In the genomic region with DNA sequence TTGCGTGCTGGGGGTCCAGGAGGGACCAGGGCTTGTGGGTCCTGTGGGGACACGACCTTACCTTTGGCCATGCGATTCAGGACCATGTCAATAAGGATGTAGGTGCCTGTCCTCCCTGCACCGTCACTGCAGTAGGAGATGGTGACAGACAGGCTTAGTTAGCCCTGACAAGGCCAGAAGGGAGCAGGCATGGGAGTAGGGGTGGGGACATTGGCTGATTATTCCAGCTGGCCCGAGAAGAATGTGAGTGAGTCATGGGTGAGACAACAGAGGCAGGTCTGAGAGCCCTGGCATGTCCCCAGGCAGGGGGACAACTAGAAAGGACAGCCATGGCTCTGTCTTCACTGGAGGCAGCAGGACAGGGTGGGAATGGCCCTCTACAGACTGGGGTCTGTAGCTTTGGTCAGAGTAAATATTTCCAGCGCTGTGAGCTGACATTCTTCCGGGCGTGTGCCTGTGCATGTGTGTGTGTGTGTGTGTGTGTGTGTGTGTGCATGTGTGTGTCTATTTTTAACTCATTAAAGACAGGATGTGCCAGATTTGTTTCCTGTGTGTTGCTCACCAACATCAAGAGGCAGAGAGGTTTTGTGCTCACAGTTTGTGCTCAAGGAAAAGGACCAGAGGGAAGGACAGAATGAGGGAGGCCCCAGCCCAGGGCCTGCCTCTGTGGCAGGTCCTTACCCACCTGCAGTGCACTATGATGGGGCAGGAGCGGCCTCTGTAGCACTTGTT, we compare ENCODE assay signal across 10 mouse cellular contexts. TPM values are rescaled to one million over a fixed set of nuclear protein-coding genes. Genes with fewer than 3 reads are reported as not detected.
DNase-seq lines count a peak whose midpoint lies in the region; ATAC-seq and TF ChIP-seq lines count a peak whose summit lies in the region.
"Had no signal": no experiment of that assay in that cellular context is flagged by ENCODE, and none has a peak within 500 bp of the region (broad histone marks: within the 10 kb centered on the region; RNA-seq: fewer than 3 reads in every experiment).

No protein-coding gene starts in this region.

- no peak for TF ChIP-seq CTCF in forebrain, postnatal 0 days (IDR thresholded peaks at IDR 0.05; ENCODE audit: low read depth)
- no peak for TF ChIP-seq CTCF in bone marrow macrophage, adult 2 months (IDR thresholded peaks at IDR 0.05; ENCODE audit: low read depth, low read length)
- no peak for TF ChIP-seq CTCF in lung, embryonic 14.5 days (IDR thresholded peaks at IDR 0.05; ENCODE audit: low read depth)

- H3K9ac ChIP-seq in forebrain, embryonic 13.5 days = peak overlapping the region; percentile 12; the same call in 1 of the 2 replicates
- H3K9ac ChIP-seq in forebrain, postnatal 0 days = no peak overlapping the region
- H3K9ac ChIP-seq in heart, embryonic 15.5 days = peak overlapping the region; percentile 41
- H3K9ac ChIP-seq in lung, embryonic 14.5 days = peak overlapping the region; percentile 34

- H3K27me3 ChIP-seq in forebrain, embryonic 13.5 days = no peaks in the 10 kb centered on the region
- no peaks in the 10 kb centered on the region for H3K27me3 ChIP-seq in forebrain, postnatal 0 days (ENCODE audit: insufficient read depth, low read length)
- no peaks in the 10 kb centered on the region; the same call in 1 of the 2 replicates for H3K27me3 ChIP-seq in heart, embryonic 15.5 days
- H3K27me3 ChIP-seq in lung, embryonic 14.5 days (ENCODE audit: insufficient read depth, low read length) = no peaks in the 10 kb centered on the region

- no peak overlapping the region for H3K27ac ChIP-seq in forebrain, embryonic 13.5 days
- no peak overlapping the region for H3K27ac ChIP-seq in forebrain, postnatal 0 days (ENCODE audit: low read depth, low read length)
- peak overlapping the region; percentile 9 for H3K27ac ChIP-seq in bone marrow macrophage, adult 2 months (ENCODE audit: insufficient read depth, low read depth, low read length)
- H3K27ac ChIP-seq in heart, embryonic 15.5 days = peak overlapping the region; percentile 94
- peak overlapping the region; percentile 32 for H3K27ac ChIP-seq in lung, embryonic 14.5 days (ENCODE audit: low read depth)

- peaks cover 11% of the 10 kb centered on the region for H3K36me3 ChIP-seq in forebrain, embryonic 13.5 days (ENCODE audit: poor library complexity, severe bottlenecking)
- H3K36me3 ChIP-seq in forebrain, postnatal 0 days (ENCODE audit: insufficient read depth) = peaks cover 7% of the 10 kb centered on the region; the same call in 1 of the 2 replicates
- H3K36me3 ChIP-seq in heart, embryonic 15.5 days = peaks cover 6% of the 10 kb centered on the region; the same call in 1 of the 2 replicates
- H3K36me3 ChIP-seq in lung, embryonic 14.5 days (ENCODE audit: insufficient read depth) = peaks cover 7% of the 10 kb centered on the region; the same call in 1 of the 2 replicates

- TF ChIP-seq POLR2A in bone marrow macrophage, adult 2 months (IDR thresholded peaks at IDR 0.05; ENCODE audit: borderline replicate concordance, low read depth, low read length) = no peak

- no peak for ATAC-seq in forebrain, embryonic 13.5 days
- no peak for ATAC-seq in forebrain, postnatal 0 days
- peak; percentile 80 for ATAC-seq in heart, embryonic 15.5 days (replicated peaks; ENCODE audit: insufficient number of reproducible peaks, insufficient read depth, low FRiP score, low read depth)
- peak; percentile 50; the same call in 1 of the 2 replicates for ATAC-seq in lung, embryonic 14.5 days (ENCODE audit: insufficient read depth)

- WGBS in forebrain, embryonic 13.5 days = 58% methylated on average over 9 of the region's 9 CpGs
- WGBS in forebrain, postnatal 0 days = 42% methylated on average over 9 of the region's 9 CpGs
- 32% methylated on average over 9 of the region's 9 CpGs for WGBS in heart, embryonic 15.5 days
- 32% methylated on average over 9 of the region's 9 CpGs for WGBS in lung, embryonic 14.5 days

- H3K4me1 ChIP-seq in forebrain, embryonic 13.5 days = peaks cover 23% of the 10 kb centered on the region
- no peaks in the 10 kb centered on the region for H3K4me1 ChIP-seq in forebrain, postnatal 0 days (ENCODE audit: insufficient read depth)
- H3K4me1 ChIP-seq in bone marrow macrophage, adult 2 months (ENCODE audit: control insufficient read depth, insufficient read depth, low read length) = peaks cover 15% of the 10 kb centered on the region
- peaks cover 37% of the 10 kb centered on the region for H3K4me1 ChIP-seq in heart, embryonic 15.5 days (replicated peaks)
- H3K4me1 ChIP-seq in lung, embryonic 14.5 days (ENCODE audit: insufficient read depth) = peaks cover 7% of the 10 kb centered on the region; the same call in 1 of the 2 replicates

- H3K4me3 ChIP-seq in forebrain, embryonic 13.5 days = no peak overlapping the region
- no peak overlapping the region for H3K4me3 ChIP-seq in forebrain, postnatal 0 days (ENCODE audit: low read depth, low read length)
- no peak overlapping the region for H3K4me3 ChIP-seq in bone marrow macrophage, adult 2 months (ENCODE audit: insufficient read depth, low read length)
- H3K4me3 ChIP-seq in heart, embryonic 15.5 days = no peak overlapping the region
- no peak overlapping the region for H3K4me3 ChIP-seq in lung, embryonic 14.5 days (ENCODE audit: low read depth, low read length)

- no peak overlapping the region for H3K4me2 ChIP-seq in forebrain, embryonic 13.5 days
- H3K4me2 ChIP-seq in forebrain, postnatal 0 days (ENCODE audit: low read depth) = no peak overlapping the region
- H3K4me2 ChIP-seq in heart, embryonic 15.5 days = 0 out of 2 replicates have a peak overlapping the region, but pooled peaks have one; percentile 22
- no peak overlapping the region for H3K4me2 ChIP-seq in lung, embryonic 14.5 days

- H3K9me3 ChIP-seq in forebrain, embryonic 13.5 days (replicated peaks) = no peaks in the 10 kb centered on the region
- H3K9me3 ChIP-seq in forebrain, postnatal 0 days (ENCODE audit: low read length) = no peaks in the 10 kb centered on the region
- no peaks in the 10 kb centered on the region for H3K9me3 ChIP-seq in heart, embryonic 15.5 days (replicated peaks)
- H3K9me3 ChIP-seq in lung, embryonic 14.5 days (ENCODE audit: low read depth, low read length) = no peaks in the 10 kb centered on the region

- DNase-seq in forebrain, postnatal 0 days = no peak
- DNase-seq in 3T3-L1 (ENCODE audit: low read depth, low spot score) = peak; percentile 92
- DNase-seq in lung, embryonic 14.5 days = peak; percentile 45
- DNase-seq in retina, embryonic 14.5 days (ENCODE audit: low spot score) = no peak
- no peak for DNase-seq in testis, postnatal 10 days (ENCODE audit: low spot score)

RNA-seq across cellular contexts. Expression of gene Dnajb2, which starts 12.0 kb away (rescaled TPM):
- 40.0 and 41.7 TPM in 2 replicates for polyA plus RNA-seq in forebrain, embryonic 13.5 days (2015; fragmentation: Nextera tagmentation; extraction: Ambion mirVana)
- total RNA-seq in forebrain, postnatal 0 days (2014; rRNA removed) = 32.2 and 39.7 TPM in 2 replicates
- polyA plus RNA-seq in forebrain, postnatal 0 days (2015; fragmentation: Nextera tagmentation; extraction: Ambion mirVana) = 37.4 and 47.0 TPM in 2 replicates
- polyA plus RNA-seq in bone marrow macrophage, adult 2 months (2012; ENCODE audit: insufficient read depth, insufficient read length, missing spikeins) = 6.7 and 10.7 TPM in 2 replicates
- 41.4 and 43.0 TPM in 2 replicates for polyA plus RNA-seq in heart, embryonic 15.5 days (2015; fragmentation: Nextera tagmentation; extraction: Ambion mirVana)
- 14.1 and 16.9 TPM in 2 replicates for polyA plus RNA-seq in lung, embryonic 14.5 days (2014; fragmentation: Nextera tagmentation; extraction: Ambion mirVana)

RNA-seq across cellular contexts. Expression of gene Ptprn, which starts 16.1 kb away (rescaled TPM):
- 4.5 and 6.5 TPM in 2 replicates for polyA plus RNA-seq in forebrain, embryonic 13.5 days (2015; fragmentation: Nextera tagmentation; extraction: Ambion mirVana)
- 58.2 and 68.7 TPM in 2 replicates for total RNA-seq in forebrain, postnatal 0 days (2014; rRNA removed)
- 21.5 and 31.5 TPM in 2 replicates for polyA plus RNA-seq in forebrain, postnatal 0 days (2015; fragmentation: Nextera tagmentation; extraction: Ambion mirVana)
- polyA plus RNA-seq in bone marrow macrophage, adult 2 months (2012; ENCODE audit: insufficient read depth, insufficient read length, missing spikeins) = 0.60 and 0.94 TPM in 2 replicates
- 0.45 and 1.0 TPM in 2 replicates for polyA plus RNA-seq in heart, embryonic 15.5 days (2015; fragmentation: Nextera tagmentation; extraction: Ambion mirVana)
- 0.21 and 0.37 TPM in 2 replicates for polyA plus RNA-seq in lung, embryonic 14.5 days (2014; fragmentation: Nextera tagmentation; extraction: Ambion mirVana)
- total RNA-seq: hematopoietic stem cell, adult 5-6 weeks; MEL had no signal

RNA-seq across cellular contexts. Expression of gene A630095N17Rik, which starts 16.3 kb away (rescaled TPM):
- not detected in 2 replicates for polyA plus RNA-seq in forebrain, embryonic 13.5 days (2015; fragmentation: Nextera tagmentation; extraction: Ambion mirVana)
- total RNA-seq in forebrain, postnatal 0 days (2014; rRNA removed) = 0.46 TPM in 1 of 2 replicates, not detected in the other
- 0.34 TPM in 1 of 2 replicates, not detected in the other for polyA plus RNA-seq in forebrain, postnatal 0 days (2015; fragmentation: Nextera tagmentation; extraction: Ambion mirVana)
- not detected in 2 replicates for polyA plus RNA-seq in bone marrow macrophage, adult 2 months (2012; ENCODE audit: insufficient read depth, insufficient read length, missing spikeins)
- polyA plus RNA-seq in heart, embryonic 15.5 days (2015; fragmentation: Nextera tagmentation; extraction: Ambion mirVana) = 0.23 TPM in 1 of 2 replicates, not detected in the other
- polyA plus RNA-seq in lung, embryonic 14.5 days (2014; fragmentation: Nextera tagmentation; extraction: Ambion mirVana) = not detected in 2 replicates

RNA-seq across cellular contexts. Expression of gene Tuba4a, which starts 28.5 kb away (rescaled TPM):
- 15.3 and 16.6 TPM in 2 replicates for polyA plus RNA-seq in forebrain, embryonic 13.5 days (2015; fragmentation: Nextera tagmentation; extraction: Ambion mirVana)
- 54.8 and 58.5 TPM in 2 replicates for total RNA-seq in forebrain, postnatal 0 days (2014; rRNA removed)
- 76.9 and 87.1 TPM in 2 replicates for polyA plus RNA-seq in forebrain, postnatal 0 days (2015; fragmentation: Nextera tagmentation; extraction: Ambion mirVana)
- polyA plus RNA-seq in bone marrow macrophage, adult 2 months (2012; ENCODE audit: insufficient read depth, insufficient read length, missing spikeins) = 38.7 and 47.0 TPM in 2 replicates
- 41.9 and 56.7 TPM in 2 replicates for polyA plus RNA-seq in heart, embryonic 15.5 days (2015; fragmentation: Nextera tagmentation; extraction: Ambion mirVana)
- polyA plus RNA-seq in lung, embryonic 14.5 days (2014; fragmentation: Nextera tagmentation; extraction: Ambion mirVana) = 21.3 and 25.3 TPM in 2 replicates

RNA-seq across cellular contexts. Expression of gene Resp18, which starts 30.0 kb away (rescaled TPM):
- 37.0 and 44.1 TPM in 2 replicates for polyA plus RNA-seq in forebrain, embryonic 13.5 days (2015; fragmentation: Nextera tagmentation; extraction: Ambion mirVana)
- 136 and 170 TPM in 2 replicates for total RNA-seq in forebrain, postnatal 0 days (2014; rRNA removed)
- polyA plus RNA-seq in forebrain, postnatal 0 days (2015; fragmentation: Nextera tagmentation; extraction: Ambion mirVana) = 123 and 186 TPM in 2 replicates
- polyA plus RNA-seq in bone marrow macrophage, adult 2 months (2012; ENCODE audit: insufficient read depth, insufficient read length, missing spikeins) = not detected in 2 replicates
- polyA plus RNA-seq in heart, embryonic 15.5 days (2015; fragmentation: Nextera tagmentation; extraction: Ambion mirVana) = 0.18 and 2.4 TPM in 2 replicates
- not detected in 2 replicates for polyA plus RNA-seq in lung, embryonic 14.5 days (2014; fragmentation: Nextera tagmentation; extraction: Ambion mirVana)
- total RNA-seq: hematopoietic stem cell, adult 5-6 weeks; MEL had no signal

Comparison
In these comparisons a context has a peak if more than half of its experiments do, and no peak if none do; other contexts are left out.
1. ATAC-seq: peak in heart, embryonic 15.5 days (single experiment) and lung, embryonic 14.5 days (single experiment); none in forebrain, embryonic 13.5 days (single experiment) and forebrain, postnatal 0 days (single experiment).
2. H3K27ac ChIP-seq: peak in bone marrow macrophage, adult 2 months (single experiment), heart, embryonic 15.5 days (single experiment) and lung, embryonic 14.5 days (single experiment); none in forebrain, embryonic 13.5 days (single experiment) and forebrain, postnatal 0 days (single experiment).
3. DNase-seq: peak in 3T3-L1 (single experiment) and lung, embryonic 14.5 days (single experiment); none in forebrain, postnatal 0 days (single experiment), retina, embryonic 14.5 days (single experiment) and testis, postnatal 10 days (single experiment).